Mouse (Mus musculus) cerebellum, adult (tissue): ENCODE measurements around the gene Txk.

Source experiments
- ATAC-seq: cut with Nextera tagmentation; 2 replicates; pipeline ENCODE4 v1.9.2; 2017; ENCODE audit warnings: mild to moderate bottlenecking, moderate library complexity, mixed read lengths; ENCODE audit not compliant: insufficient number of reproducible peaks, low FRiP score, low TSS enrichment

Gene Txk

GRCm38 (mm10) chr5:72698343-72698742 lies 54.2 kb downstream of the Txk start:
- ATAC-seq = no peak

GRCm38 (mm10) chr5:72696491-72696890 lies 56.1 kb downstream of the Txk start:
- no peak for ATAC-seq

- ATAC-seq = no peak
Observed at GRCm38 (mm10) chr5:72694684-72695083, 57.9 kb downstream of the Txk start.

- ATAC-seq = no peak
Observed at GRCm38 (mm10) chr5:72690516-72690915, 62.1 kb downstream of the Txk start.

- ATAC-seq = no peak
Observed at GRCm38 (mm10) chr5:72689556-72689955, 63.0 kb downstream of the Txk start.

- ATAC-seq = no peak
Observed at GRCm38 (mm10) chr5:72681451-72681850, 71.1 kb downstream of the Txk start.

- ATAC-seq = no peak
Observed at GRCm38 (mm10) chr5:72674994-72675542, 77.5 kb downstream of the Txk start.

- ATAC-seq = no peak
Observed at GRCm38 (mm10) chr5:72671017-72671699, 81.4 kb downstream of the Txk start.

GRCm38 (mm10) chr5:72668351-72668750 lies 84.2 kb downstream of the Txk start:
- ATAC-seq = no peak

- no peak for ATAC-seq
Observed at GRCm38 (mm10) chr5:72666428-72666827, 86.1 kb downstream of the Txk start.

GRCm38 (mm10) chr5:72665281-72665680 lies 87.3 kb downstream of the Txk start:
- ATAC-seq = no peak

GRCm38 (mm10) chr5:72664854-72665253 lies 87.7 kb downstream of the Txk start:
- ATAC-seq = no peak

GRCm38 (mm10) chr5:72664126-72664525 lies 88.5 kb downstream of the Txk start:
- ATAC-seq = no peak

GRCm38 (mm10) chr5:72661051-72661781 lies 91.4 kb downstream of the Txk start:
- ATAC-seq = no peak

- ATAC-seq = no peak
Observed at GRCm38 (mm10) chr5:72658375-72658774, 94.2 kb downstream of the Txk start.

- no peak for ATAC-seq
Observed at GRCm38 (mm10) chr5:72656270-72656791, 96.2 kb downstream of the Txk start.

- no peak for ATAC-seq
Observed at GRCm38 (mm10) chr5:72653068-72653674, 99.4 kb downstream of the Txk start.

GRCm38 (mm10) chr5:72648987-72649735 lies 103.4 kb downstream of the Txk start:
- no peak for ATAC-seq

- ATAC-seq = no peak
Observed at GRCm38 (mm10) chr5:72647958-72648595, 104.5 kb downstream of the Txk start.

- peak; percentile 54; the same call in 1 of the 2 replicates for ATAC-seq
Observed at GRCm38 (mm10) chr5:72647418-72647907, 105.1 kb downstream of the Txk start, which contains the start of gene Nipal1. Nipal1 (plus strand) TSS chr5:72647795.
